Mouse (Mus musculus) megakaryocyte-erythroid progenitor cell, adult 5-6 weeks (primary cell): ENCODE data around the gene Cdkn2a. TPM values are rescaled to one million over a fixed set of nuclear protein-coding genes. Genes with fewer than 3 reads are reported as not detected.
A peak's percentile ranks its signal among the peaks of the same experiment; 100 is the strongest.

Experiments
- ATAC-seq: replicated peaks from 2 replicates; pipeline ENCODE4 v1.8.0; 2016; ENCODE audit warnings: mild to moderate bottlenecking, inconsistent platforms; ENCODE audit not compliant: severe bottlenecking, poor library complexity, low FRiP score, low TSS enrichment
- total RNA-seq, 2 experiments: library from RNA; stranded (forward) in 1 of 2; stranded (reverse) in 1 of 2; fragments of 200-1000, 215-1000 nt in 1 of 2; fragments of >200 nt in 1 of 2; fragmentation: Nextera tagmentation in 1 of 2; gene quantifications; 2 replicates each; pipeline ENCODE4 v1.2.3; 2014 to 2017

Cdkn2a gene
- not detected in 2 replicates for total RNA-seq (2014; fragmentation: Nextera tagmentation)
- total RNA-seq (2017): not detected in 2 replicates

DNA sequence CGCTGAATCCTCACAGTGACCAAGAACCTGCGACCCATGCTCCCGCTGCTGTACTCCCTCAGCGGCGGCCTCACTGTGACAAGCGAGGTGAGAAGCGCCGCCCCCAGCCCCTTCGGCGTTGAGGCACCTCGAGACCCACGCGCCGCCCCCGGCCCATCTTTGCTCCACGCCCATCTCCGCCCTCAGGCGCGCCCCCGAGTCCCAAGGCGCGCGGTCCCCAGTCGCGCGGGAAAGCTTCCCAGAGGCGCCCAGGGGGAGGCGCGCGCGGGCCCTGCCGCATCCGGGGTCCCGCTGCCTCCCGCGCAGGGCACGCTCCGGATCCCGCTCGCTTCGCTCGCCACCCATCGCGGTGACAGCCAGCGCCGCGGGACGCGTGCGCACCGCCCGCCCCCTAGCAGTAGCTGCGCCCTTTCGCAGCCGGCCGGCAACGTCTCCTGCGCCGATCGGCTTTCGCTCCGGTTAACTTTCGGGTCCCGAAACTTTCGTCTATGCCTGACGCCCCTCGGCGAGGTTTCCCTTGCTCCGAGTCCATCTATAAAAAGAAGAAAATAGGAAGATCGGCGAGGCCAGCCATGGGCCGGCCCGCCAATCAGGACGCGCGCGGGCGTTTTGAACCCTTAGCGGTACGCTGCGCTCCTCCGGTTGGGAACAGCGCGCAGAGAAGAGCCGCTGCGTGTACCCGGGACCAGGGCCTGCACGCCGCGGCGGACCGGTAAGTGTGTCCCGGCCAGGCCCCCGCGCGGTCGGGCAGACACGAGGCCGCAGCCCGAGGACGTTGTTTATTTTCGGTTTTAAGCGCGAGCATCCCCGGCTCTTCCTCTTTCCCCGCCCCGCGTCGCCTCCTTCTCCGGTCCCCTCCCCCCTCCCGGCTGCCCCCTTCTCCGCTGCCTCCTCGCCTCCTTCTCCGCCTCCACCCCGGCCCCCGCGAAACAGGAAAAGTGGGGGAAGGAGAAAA lies at the start of gene Cdkn2a:
Cdkn2a (minus strand) TSS at position 168 of the 955 bp plus-strand sequence.
- ATAC-seq: peak; percentile 83

DNA sequence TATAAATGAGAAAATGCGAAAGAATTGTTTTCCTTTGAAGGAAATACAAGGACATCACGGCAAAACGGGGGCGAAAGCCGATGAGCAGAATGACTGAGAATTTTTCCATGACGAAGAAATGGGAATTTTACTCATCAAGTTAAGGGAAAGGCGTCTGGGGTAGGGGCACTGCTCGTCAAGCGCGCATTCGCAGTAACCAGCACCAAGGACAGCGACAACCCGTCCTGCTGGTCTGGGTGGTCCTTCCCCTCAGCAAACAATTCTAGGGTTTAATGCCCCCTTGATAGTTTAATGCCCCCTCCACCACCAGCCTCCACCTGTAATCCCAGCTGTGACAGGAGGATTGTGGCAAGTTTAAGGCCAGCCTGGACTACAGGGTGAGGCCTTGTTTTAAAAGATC lies 19.0 kb upstream of the Cdkn2a start:
- ATAC-seq: no peak

DNA sequence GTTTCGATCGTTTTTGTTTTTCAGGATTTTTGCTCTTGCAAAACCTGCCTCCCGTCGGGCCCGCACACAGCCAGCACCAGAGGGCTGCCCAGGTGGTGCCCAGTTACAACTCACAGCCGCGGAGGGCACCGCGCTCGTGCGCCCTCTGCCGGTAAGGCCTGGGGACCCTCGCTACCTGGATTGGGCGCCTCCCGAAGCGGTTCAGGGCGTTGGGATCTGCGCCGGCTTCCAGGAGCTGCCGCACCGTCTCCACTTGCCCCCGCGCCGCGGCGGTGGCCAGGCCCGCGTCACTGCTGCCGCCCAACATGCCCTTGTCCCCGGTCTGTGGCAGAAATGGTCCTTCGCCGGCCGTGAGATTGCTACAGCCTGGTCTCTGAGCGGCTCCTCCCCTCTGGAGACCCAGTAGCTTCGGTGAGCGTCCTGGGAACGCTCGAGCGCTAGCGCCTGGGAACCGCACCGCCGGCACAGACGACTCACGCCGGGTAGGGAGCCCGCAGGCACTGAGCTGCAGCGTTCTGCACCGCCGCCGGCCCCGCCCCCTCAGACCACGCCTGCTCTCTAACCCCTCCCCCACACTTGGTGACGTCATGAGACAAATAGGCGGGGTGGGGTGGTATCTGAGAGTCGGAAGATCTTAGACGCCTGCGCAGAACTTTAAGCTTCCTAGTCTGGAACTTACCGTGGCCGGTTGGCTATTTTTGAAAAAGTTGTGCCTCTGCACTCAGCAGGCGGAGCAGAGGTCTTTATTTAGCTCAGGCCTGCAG lies 16.2 kb upstream of the Cdkn2a start, which contains the start of gene Cdkn2b:
Cdkn2b (minus strand) TSS at position 549 of the 764 bp plus-strand sequence.
- peak; percentile 90 for ATAC-seq

DNA sequence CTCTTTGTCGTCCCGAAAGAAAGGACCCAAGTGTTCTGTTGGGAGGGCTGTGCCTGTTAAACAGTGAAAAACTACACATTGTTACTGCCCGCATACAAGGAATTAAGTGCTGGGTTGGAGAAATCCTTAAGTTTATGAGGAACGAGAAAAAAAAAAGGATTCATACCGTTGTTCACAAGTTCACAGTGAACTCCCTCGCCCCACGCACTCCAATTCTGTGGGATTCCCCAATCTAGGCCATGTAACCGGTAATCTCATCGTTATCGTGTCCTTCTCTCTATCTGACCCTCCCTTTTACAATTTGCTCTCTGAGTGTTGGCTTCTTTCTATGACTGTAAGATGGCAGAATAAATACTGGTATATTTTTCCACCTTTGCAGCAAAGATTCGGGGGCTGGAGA lies 15.5 kb upstream of the Cdkn2a start:
- ATAC-seq: no peak

DNA sequence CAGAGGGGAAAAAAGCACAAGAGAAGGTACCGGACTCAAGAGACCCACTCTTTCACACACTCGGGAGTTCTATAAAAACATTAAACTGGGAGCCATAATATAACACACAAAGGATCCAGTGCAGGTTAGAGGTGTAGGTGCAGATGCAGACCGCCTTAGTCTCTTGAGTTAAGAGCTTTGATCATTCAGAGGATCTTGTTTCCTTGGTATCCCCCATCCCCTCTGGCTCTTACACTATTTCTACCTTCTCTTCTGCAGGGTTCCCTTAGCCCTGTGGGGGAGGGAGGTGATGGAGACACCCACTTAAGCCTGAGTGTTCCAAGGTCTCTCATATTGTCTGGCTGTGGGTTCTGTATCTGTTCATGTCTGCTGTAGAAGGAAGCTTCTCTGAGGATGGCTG lies 13.5 kb upstream of the Cdkn2a start:
- no peak for ATAC-seq

DNA sequence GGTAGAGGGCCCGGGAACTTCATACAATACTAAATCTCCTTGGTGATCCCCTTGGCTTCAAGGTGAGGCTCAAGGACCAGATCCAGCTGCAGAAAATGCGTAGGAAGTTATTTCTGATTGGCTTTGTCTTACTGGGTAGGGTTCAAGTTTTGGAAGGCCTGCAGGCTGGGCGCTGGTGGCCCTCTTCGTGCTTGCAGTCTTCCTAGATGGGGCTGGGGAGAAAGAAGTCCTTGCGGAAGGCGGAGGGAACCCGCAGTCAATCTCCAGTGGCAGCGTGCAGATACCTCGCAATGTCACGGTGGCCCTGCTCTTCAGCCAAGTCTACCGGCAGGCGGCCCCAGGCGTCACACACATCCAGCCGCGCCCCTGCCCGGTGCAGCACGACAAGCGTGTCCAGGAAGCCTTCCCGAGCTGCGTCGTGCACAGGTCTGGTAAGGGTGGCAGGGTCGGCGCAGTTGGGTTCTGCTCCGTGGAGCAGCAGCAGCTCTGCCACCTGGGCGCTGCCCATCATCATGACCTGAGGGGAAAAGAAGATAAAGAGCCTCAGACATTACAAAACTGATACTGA lies 12.4 kb upstream of the Cdkn2a start:
- 0 out of 2 replicates have a peak, but pooled peaks have one; percentile 25 for ATAC-seq

DNA sequence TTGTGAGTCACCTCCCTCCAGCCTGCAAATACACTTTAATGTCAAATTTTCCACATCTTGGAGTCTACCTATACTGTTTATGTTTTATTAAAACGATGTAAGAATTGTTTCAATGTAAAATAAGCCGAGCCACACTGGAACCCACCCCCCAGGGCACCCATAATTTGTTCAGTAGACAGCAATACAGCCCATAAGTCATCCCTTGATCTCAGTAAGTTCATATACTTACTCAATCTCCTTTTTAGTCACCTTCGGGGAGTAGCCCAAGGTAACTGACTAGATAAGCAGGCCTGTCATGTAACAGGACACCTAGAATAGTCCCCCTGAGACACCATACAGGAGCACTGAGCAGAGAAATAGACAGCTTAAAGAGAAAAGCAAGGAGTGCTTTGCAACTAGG lies 11.2 kb upstream of the Cdkn2a start:
- no peak for ATAC-seq

DNA sequence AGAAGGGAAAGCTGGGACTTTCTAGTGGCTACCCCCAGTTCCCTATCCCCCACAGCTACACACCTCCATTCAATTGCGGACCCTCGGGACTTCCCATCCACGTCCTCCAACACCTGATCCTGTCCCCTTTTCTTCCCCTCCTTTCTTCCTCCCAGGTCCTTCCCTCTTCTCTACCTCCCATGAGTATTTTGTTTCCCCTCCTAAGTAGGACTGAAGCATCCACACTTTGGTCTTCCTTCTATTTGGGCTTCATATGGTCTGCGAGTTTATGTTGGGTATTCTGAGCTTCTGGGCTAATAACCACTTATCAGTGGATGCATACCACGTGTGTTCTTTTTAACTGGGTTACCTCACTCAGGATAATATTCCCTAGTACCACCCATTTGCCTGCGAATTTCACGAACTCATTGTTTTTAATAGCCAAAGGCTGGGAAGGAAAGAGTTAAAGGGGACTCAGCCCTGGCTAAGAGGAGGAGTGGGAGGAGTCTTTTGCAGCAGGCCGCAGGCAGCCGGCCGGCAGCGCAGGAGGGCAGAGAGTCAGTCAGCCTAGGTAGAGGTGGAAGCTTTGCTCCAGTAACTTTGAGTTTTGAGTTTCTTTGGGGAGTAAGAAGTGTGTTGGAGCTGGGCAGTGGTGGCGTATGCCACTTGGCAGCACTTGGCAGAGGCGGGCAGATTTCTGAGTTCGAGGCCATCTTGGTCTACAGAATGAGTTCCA lies 9.0 kb upstream of the Cdkn2a start:
- no peak for ATAC-seq

DNA sequence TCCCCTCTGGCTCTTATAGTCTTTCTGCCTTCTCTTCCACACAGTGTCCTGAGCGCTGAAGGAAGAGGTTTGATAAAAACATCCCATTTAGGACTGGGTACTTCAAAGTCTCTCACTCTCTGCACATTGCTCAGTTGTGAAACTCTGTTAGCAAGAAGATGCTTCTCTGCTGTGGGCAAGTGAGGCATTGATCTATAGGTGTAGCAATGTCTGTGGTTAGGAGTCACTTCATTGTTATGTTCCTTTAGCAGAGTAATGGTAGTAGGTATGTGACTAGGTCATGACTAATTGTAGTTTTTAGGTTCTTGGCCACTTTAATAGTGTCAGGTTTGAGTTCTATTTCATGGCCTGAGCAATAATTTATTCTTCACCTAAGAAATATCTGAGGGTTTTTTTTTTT lies 7.7 kb upstream of the Cdkn2a start:
- ATAC-seq: no peak

DNA sequence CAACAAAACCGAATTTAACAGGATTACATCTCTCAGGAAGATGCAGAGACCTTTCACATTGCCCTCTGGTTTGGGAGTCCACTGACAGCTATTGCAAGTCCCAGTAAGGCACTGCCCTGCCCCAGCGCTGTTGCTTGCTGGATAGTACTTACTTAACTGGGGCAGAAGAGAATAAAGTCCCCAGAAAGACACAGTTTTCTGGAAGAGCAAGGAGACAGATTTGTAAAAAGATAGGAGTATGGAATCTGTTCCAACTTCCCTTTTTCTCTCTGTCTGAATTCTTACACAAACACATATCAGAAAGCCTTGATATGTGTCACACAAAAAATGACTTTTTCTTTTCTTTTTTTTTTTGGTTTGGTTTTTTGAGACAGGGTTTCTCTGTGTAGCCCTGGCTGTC lies 5.3 kb upstream of the Cdkn2a start:
- no peak for ATAC-seq

DNA sequence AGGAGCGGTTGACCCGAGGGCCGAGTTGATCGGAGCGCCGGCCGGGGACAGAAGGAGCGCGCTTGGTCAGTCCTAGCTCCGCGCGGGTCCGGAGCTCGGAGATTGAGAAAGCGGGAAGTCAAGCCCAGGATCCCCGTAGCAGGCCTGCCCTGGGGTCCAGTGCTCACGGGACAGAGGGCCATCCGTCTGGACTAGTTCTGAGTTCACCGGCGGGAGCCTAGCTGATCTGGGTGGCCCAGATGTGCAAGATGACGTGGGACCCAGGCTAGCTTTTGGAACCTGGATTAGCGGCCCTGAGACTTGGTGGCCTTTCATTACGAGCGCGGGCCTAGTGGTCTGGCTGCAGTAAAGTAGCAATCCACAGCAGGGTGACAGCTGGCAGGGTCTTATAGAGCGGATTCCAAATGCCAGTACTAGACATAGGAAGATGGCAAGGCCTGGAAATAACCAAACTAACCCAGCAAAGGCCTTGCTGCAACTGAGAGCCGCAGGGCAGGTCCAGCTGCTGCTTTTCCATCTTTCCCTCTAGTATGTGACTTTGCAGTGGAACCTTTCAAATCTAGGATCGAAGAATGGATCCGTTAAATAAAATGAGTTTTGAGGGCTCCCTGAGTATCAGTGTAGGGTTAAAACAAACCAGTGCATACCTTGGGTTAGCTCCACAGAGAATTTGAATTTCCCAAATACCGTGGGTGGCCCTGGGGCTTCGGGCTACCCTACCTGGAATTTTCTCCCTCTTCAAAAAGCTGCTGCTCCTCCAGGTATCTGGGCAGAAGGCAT lies 1.2 kb upstream of the Cdkn2a start:
- ATAC-seq: 0 out of 2 replicates have a peak, but pooled peaks have one; percentile 21

DNA sequence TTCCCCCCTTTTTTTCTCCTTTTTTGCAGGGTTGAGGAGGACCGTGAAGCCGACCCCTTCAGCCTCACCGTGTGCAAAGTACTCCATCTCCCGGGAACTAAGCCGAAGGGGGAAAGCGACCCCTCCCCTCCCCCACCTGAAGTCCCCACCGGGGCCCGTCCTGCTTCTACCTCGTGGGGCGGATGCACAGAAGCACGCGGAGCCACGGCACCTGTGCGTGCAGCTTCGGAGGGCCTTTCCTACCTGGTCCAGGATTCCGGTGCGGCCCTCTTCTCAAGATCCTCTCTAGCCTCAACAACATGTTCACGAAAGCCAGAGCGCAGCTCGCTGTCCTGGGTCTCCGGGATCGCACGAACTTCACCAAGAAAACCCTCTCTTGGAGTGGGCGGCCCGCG lies 365 bp downstream of the Cdkn2a start:
- no peak for ATAC-seq

DNA sequence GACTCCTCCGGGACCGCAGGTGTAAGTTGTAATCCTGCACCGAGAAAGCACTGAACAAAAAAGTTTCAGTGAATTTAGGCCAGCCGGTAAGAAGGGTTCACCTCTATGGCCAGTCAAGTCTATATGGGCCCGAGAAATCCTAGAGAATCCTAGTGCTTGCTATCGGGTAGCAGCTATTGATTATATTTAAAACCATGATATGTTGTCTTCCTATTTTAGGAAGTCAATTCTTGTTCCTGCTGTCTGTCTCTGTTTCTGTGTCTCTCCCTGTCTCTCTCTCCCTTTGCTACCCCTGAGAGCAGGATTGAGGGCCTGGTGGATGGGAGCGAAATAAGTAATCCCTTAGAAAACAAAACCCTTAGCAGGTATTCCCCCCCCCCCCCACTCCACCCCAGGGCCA lies 937 bp downstream of the Cdkn2a start:
- ATAC-seq: no peak

DNA sequence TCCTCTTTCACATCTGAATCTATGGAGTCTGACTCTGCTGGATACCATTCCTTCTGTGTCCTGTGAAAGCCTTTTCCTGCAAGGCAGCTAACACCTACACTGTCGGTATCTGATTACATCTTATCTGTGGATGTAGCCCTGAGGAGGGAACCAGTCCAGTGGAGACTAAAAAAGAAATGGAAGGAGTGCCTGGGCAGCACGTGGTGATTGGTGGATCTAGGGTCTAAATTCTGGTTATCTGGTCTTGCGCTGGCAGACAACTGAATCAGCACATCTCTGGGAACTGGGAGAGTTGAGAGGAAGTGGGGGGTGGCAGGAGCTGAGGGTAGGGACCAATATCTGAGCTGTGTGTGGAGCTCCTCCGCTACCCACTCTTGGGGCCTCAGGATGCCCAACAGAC lies 5.4 kb downstream of the Cdkn2a start:
- no peak for ATAC-seq

DNA sequence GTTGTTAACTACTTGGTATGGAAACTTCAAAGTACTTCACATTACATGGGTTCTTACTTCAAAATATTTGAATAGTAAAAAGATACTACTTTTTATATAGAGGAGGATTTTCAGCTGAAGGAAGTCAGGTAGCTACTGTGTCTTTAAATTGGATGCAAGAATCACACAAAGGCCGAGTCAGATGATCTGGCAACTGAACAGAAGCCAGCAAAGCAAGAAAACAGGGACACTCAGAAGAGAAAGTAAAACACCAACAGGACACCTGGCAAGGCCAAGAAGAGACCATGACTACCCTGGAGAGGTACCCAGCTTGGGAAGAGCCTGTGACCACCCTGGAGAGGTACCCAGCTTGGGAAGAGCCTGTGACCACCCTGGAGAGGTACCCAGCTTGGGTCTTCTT lies 7.9 kb downstream of the Cdkn2a start:
- ATAC-seq: no peak

DNA sequence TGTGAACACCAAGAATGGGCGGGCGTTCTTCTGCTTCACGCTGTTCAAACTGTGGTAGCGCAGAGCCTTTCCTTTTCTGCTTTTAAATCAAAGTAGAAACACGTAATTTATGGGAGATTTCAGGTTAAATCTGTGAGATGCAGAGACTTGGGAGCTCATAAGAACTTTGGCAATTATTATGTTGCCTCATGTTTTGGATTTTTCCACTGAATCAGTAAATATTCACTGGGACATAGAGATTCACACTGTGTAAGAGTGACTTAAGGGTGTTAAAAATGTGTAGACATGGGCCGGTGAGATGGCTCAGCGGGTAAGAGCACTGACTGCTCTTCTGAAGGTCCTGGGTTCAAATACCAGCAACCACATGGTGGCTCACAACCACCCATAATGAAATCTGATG lies 8.8 kb downstream of the Cdkn2a start:
- ATAC-seq: no peak

DNA sequence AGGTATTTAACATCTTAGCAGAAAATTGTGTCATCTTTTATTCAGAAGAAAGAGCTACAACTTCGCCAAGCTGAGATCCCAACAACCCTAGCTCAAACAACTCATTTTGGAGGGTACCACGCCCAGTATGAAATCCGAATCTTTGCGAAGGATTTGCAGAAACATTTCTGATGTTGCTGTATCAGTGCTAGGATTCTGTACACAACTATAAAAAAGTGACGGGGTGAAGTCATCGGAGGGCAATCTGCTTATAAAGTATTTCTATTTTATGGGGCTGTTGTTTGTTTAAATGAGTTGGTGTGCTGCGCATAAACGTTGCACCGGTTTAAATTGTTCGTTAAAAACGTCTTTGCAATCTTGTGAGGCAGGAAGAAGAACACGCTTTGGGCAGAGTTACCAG lies 11.8 kb downstream of the Cdkn2a start:
- ATAC-seq: no peak

DNA sequence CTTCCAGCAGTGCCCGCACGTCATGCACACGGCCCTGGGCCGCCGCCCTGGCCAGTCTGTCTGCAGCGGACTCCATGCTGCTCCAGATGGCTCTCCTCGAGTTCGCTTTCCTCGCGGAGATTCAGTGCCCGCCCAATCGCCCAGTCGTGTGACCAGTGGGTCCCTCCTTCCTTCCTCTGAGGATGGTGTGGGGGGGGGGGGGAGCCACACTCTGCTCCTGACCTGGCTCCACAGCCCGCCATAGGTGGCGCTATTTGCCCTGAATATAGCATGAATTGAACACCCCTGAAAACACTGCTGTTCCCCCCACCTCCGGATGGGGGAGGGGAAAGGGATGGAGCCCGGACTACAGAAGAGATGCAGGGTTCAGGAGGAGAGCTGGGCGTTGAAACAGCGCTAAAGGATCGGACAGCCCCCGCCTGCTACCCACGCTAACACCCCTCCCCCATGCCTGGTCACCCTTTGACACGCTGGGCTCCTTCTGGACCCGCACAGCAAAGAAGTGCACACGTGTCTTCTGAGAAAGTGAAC lies 12.4 kb downstream of the Cdkn2a start:
- ATAC-seq: peak; percentile 71
